Mouse (Mus musculus): ENCODE results near the gene Catsperz.
A peak's percentile ranks its signal among the peaks of the same experiment; 100 is the strongest.

Gene Catsperz

DNA sequence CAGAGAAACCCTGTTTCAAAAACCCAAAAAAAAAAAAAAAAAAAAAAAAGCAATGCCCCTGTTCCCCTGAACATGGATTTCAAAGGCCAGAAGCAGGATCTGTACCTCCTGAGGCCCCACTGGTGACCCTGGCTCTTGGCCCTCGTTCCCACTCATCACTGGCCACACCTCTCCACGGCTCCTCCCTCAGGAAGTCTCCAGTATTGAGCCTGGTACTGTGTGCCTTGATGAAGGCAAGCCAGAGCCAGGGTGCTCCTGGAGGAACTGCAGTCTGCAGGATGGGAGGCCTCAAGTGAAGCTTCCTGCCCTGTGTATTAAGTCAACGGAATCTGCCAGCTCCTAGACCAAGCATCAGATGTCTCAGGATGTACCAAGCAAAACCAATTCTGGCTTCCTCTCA, 19.0 kb downstream of the Catsperz start:
- DNase-seq = peak; percentile 91

DNA sequence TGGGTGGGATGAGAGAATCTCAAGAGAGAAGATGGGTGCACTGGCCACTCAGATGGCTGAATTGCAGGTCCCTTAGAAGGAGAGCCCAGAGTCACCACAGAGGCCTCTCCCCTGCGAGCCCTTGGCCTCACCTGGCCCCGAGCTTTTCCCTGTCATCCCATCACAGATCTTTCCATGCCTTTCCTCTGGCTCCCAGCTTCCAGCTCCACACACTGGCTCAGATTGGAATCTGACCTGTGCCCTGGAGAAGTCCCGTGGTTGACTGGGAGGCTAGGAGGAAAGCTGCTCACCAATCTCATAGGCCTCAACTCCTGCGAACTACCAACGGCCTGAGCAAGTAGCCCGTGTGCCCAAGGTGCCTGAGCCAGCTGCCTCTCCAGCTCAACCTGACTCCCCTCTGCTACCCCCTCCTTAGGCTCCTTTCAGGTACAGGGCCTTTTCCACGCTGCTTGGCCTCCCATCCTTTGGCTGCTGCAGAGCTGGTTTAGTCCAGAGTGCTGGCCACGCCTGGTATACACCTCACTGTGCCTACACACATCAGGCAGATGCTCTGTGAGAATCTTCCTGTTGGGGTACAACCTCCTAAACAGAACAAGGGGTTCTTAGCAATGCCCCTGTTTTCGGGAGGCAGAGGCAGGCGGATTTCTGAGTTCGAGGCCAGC, 19.6 kb downstream of the Catsperz start:
- DNase-seq = peak; percentile 85

DNA sequence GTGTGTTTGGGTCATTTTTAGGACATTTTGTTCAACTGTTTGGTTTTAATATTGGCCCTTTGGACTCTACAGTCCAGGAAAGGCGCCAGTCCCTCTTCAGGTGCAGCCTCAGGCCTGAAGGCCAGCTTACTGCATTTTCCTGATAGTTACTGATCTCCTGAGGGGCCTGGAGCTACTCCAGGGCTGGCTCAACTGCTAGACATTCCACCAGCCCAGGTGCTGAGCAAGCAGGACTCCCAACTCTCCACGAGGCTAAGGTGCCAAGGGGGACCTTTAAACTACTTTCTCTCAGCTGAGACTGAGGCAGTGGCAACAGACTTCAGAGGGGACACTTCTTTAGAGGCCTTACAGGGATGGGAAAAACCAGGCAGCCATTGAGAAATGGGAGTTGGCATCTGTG, 20.3 kb downstream of the Catsperz start:
- peak; percentile 87 for DNase-seq

DNA sequence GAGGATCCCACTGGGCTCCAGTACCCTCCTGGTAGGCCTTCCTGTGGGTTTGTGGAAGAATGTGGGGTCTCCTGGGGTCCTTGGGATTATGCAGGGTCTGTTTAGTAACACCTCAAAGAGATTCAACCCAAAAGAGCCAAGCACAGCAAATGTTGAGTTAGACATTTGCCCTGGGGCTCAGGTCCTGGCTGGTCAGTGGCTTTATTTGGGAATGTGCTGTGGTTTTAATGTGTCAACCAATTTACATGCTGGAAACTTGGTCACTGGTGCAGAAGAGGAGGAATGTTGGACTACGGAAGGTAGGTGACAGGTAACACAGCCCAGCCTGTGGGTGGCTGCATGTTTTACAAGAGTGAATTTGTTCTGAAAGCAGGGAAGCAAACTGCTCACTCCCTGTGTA, 22.1 kb downstream of the Catsperz start:
- DNase-seq = peak; percentile 74

DNA sequence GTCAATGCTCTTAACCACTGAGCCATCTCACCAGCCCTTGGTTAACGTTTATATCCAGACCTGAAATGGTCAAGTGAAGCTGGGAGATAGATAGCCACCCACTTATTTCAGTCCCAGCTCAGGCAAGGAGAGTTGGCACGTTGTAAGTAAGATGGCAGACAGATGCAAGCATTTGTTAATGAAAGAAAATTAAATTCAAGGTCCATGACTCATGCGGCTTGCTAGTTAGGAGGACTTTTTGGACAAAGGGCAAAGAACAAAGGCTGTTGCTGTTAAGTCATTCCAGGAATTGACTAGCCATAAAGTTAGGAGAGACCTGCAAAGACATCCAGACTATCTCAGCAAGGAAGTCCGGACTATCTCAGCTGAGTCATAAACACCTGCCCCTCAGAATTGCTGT, 25.5 kb downstream of the Catsperz start:
- DNase-seq = no peak

DNA sequence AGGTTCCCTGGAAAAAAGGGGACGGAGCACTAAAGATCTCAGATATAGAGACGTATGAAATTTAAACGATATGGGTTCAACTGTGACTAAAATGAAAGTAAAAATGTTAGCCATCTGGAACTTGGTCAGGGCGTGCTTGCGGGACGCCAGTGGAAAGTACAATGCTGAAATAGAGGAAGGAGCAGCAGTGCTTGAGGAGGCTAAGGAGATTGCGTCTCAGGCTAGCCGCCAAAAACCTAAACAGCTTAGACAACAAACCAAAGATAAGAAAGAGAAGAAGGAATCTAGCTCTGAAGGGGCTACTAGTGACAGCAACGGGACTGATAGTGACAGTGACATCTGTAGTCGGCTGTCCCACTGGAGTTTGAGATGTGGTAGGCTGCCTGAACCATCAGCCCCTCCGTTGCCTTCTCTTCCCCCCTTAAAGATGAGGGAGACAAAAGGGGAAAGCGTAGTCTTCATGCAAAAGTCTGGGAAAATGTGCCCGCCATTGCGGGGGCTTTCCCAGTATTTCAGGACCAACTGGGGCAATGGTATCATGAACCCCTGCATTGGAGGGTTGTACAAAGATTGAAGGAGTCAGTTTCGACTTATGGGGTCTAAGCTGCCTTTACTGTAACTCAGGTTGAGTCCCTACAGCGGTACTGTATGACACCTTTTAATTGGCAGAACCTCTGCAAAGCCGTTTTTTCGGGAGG, 29.4 kb downstream of the Catsperz start:
- peak; percentile 85 for DNase-seq

DNA sequence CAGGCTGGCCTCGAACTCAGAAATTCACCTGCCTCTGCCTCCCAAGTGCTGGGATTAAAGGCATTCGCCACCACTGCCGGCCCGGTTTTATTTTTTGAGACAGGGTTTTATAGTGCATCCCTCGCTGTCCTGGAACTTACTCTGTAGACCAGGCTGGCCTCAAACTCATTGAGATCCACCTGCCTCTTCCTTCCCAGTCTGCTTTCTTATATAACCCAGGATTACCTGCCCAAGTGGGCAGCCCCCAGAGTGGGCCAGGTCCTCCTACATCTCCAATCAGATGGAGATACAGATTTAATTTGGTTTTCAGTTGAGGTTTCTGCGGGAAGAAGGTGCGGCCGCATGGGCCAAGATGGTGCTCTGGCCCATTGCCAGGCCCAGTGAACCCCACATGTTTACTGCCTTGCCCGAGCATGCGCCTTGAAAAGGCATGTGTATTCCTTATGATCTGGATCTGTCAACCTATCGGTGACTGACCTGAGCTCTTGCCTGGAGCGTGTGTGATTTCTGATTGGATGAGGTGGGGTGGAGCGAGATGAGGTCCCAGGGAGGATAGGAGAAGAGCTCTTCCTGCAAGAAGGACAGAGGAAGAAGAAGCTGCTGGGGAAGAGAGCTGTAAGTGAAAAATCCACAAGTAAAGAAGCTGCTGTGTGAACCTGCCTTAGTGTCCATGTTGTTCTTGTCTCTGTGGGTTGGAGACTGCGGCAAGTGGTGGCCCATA, 31.3 kb downstream of the Catsperz start:
- DNase-seq = peak; percentile 76

DNA sequence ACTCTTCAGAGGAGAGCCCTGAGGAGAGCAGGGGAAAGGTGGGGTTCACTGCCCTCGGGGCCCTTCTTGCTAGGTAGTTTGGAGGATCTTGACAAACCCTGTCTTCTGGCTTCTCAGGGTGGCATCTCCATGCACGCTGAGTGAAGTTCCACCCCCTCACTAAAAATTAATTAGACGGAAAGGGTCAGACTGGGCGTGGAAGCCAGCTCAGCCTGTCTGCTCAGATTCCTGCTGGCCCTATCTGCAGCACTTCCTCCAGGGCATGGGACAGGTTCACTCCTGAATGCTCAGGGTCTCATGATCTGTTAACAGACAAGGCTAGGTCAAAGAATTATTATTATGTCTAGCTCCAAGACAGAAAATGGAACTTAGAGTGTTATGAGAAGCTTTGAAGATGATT, 32.7 kb downstream of the Catsperz start:
- no peak for DNase-seq

DNA sequence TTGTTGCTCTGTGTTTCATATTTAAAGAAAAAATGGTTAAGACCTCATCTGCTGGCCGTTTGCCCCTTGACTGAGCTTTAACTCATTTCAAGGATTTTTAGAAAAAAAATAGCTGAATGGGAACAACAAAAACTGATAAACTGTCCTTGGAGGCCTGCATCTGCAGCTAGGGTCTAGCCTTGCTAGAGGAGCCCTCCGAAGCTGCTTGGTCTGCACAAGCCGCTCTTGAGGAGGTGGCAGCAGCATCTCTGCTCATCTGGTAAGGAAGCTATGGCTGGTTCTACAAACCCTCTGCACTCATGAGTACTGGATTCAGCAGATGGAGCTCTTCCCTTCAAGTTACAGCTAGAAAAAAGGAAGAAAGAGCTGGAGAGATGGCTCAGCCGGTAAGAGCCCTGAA, 47.2 kb downstream of the Catsperz start:
- peak; percentile 61 for DNase-seq

DNA sequence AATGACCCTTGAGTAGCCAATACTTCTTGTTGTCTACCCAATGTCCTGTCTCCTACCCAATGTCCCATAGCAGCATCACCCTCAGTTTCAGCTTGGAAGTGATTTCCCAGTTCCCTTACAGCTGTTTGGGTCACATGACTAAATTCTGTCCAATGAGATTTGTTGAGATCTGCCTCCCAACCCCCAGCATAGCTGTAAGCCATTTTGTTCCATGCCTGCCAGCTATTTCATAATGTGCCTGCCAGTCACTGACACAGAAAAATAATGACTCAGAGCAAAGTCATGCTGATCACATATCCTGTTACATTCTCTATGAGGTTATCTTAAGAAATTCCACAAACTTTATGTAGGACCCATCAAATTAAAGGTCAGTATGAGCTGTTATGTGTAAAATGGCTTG, 48.4 kb downstream of the Catsperz start:
- peak; percentile 45 for DNase-seq

DNA sequence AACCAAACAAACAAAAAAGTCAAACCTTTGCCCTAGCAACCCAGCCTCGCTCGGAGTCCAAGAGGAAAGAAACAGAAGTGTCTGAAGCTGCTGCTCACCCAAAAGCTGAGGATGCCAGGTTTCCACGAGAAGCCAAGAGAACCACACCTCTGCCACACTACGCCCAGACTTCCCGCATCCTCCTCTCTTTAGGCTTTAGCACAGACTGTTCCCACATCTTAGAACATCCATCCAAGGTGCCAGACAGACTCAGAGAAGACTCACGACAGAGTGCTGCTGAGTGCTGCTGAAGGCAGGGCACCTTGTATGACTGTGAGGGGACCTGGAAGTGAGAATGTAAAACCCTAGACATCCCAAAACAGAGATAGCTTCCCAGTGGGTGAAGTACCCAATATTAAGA, 49.3 kb downstream of the Catsperz start:
- peak; percentile 75 for DNase-seq

DNA sequence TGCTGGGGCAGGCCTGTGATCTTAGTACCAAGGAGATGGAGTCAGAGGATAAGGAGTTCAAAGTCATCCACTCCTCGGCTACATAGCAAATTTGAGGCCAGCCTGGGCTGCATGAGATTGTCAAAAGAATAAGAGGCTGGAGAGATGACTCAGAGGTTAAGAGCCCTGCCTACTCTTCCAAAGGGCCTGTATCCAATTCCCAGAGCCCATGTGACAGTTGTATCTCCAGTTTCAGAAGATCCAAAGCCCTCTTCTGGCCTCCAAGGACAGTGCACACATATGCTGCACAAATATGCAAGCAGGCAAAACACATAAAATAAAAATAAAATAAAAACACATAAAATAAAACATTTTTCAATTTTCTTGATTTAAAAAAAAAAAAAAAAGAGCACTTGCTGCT, 50.9 kb downstream of the Catsperz start:
- DNase-seq = no peak

DNA sequence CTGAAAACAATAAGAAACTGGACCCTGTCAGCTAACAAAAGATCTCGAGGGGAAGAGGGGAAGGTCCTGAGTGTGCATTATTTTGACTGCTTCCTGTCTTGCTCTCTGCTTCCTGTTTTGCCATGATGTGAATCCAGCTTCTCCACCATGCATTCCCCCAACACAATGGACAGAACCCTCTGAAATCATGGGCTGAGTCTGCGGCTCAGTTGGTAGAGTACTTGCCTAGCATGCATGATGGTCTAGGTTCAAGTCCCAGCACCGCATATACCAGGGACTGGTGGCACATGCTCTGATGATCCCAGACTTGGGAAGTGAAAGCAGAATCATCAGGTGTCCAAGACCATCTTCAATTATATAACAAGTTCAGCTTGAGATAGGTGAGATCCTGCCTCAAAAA, 52.5 kb downstream of the Catsperz start:
- DNase-seq = peak; percentile 87
